Mouse (Mus musculus): ENCODE measurements at regions not wholly inside any gene's neighbourhood (a gene's known extent, or its start where the extent isn't known, plus 50 kb on each side); places are given as distances from the start of the nearest gene placed in this dataset.

- H3K4me3 ChIP-seq (ENCODE audit: low read depth, low read length), result no peak overlapping the region
- H3K36me3 ChIP-seq (ENCODE audit: control insufficient read depth, insufficient read depth, low read length), result no peaks in the 10 kb centered on the region
- no peak for ATAC-seq (replicated peaks; ENCODE audit: low FRiP score)
- no peak overlapping the region for H3K9ac ChIP-seq (ENCODE audit: low read depth, low read length)
- 73% methylated on average over 3 of the region's 3 CpGs for WGBS
- no peaks in the 10 kb centered on the region for H3K4me1 ChIP-seq (replicated peaks; ENCODE audit: control insufficient read depth, insufficient read depth, low read length)
- H3K4me2 ChIP-seq, result no peak overlapping the region
- no peak for DNase-seq (ENCODE audit: low spot score)
- H3K27me3 ChIP-seq (replicated peaks; ENCODE audit: control insufficient read depth, insufficient read depth, low read length), result no peaks in the 10 kb centered on the region
- no peak overlapping the region for H3K27ac ChIP-seq (ENCODE audit: low read depth, low read length)
- H3K9me3 ChIP-seq (ENCODE audit: control insufficient read depth, low read length), result no peaks in the 10 kb centered on the region
These were observed 83.8 kb downstream of the Fasl start for GRCm38 (mm10) chr1:161704527-161704926.

GRCm38 (mm10) chr1:161695886-161696285 lies 92.4 kb downstream of the Fasl start:
- Histone ChIP-seq H3K27ac (ENCODE audit: low read depth, low read length) (no peak overlapping the region), H3K4me1 (replicated peaks; ENCODE audit: control insufficient read depth, insufficient read depth, low read length) (no peaks in the 10 kb centered on the region), H3K27me3 (replicated peaks; ENCODE audit: control insufficient read depth, insufficient read depth, low read length) (no peaks in the 10 kb centered on the region), H3K9ac (ENCODE audit: low read depth, low read length) (no peak overlapping the region), H3K9me3 (ENCODE audit: control insufficient read depth, low read length) (no peaks in the 10 kb centered on the region), H3K4me2 (no peak overlapping the region), H3K4me3 (ENCODE audit: low read depth, low read length) (no peak overlapping the region), H3K36me3 (ENCODE audit: control insufficient read depth, insufficient read depth, low read length) (no peaks in the 10 kb centered on the region)
- ATAC-seq (replicated peaks; ENCODE audit: low FRiP score), result no peak
- 52% methylated on average over 5 of the region's 5 CpGs for WGBS
- DNase-seq (ENCODE audit: low spot score), result no peak

DNA sequence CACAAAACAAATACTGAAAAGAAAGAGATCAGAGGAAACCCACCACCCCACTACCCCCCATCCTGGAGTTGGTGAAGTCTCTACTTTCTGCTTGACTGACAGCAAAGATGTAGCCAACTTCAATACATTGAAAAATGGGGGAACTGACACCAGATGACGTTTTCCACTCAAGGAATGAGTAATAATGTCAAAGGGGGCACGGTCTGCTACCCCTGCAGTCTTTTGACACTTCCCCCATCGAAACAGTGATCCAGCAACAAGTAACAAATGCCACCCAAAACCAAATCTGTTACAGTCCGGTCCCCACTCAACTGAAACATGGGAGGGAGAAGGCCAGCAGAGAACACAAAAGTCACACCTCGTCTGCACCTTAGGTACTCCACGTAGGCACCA lies 94.5 kb downstream of the Fasl start:
- Histone ChIP-seq H3K4me3 (ENCODE audit: low read depth, low read length) (no peak overlapping the region), H3K27ac (ENCODE audit: low read depth, low read length) (no peak overlapping the region), H3K4me1 (replicated peaks; ENCODE audit: control insufficient read depth, insufficient read depth, low read length) (no peaks in the 10 kb centered on the region), H3K9ac (ENCODE audit: low read depth, low read length) (no peak overlapping the region), H3K36me3 (ENCODE audit: control insufficient read depth, insufficient read depth, low read length) (no peaks in the 10 kb centered on the region), H3K9me3 (ENCODE audit: control insufficient read depth, low read length) (no peaks in the 10 kb centered on the region), H3K4me2 (no peak overlapping the region), H3K27me3 (replicated peaks; ENCODE audit: control insufficient read depth, insufficient read depth, low read length) (no peaks in the 10 kb centered on the region)
- DNase-seq (ENCODE audit: low spot score) (no peak), ATAC-seq (replicated peaks; ENCODE audit: low FRiP score) (no peak)
- WGBS, result 66% methylated on average over 6 of the region's 6 CpGs

- H3K4me1 ChIP-seq (replicated peaks; ENCODE audit: control insufficient read depth, insufficient read depth, low read length), result no peaks in the 10 kb centered on the region
- no peak for DNase-seq (ENCODE audit: low spot score)
- no peak overlapping the region for H3K9ac ChIP-seq (ENCODE audit: low read depth, low read length)
- ATAC-seq (replicated peaks; ENCODE audit: low FRiP score), result no peak
- no peaks in the 10 kb centered on the region for H3K36me3 ChIP-seq (ENCODE audit: control insufficient read depth, insufficient read depth, low read length)
- 81% methylated on average over 14 of the region's 14 CpGs for WGBS
- no peak overlapping the region for H3K4me3 ChIP-seq (ENCODE audit: low read depth, low read length)
- H3K4me2 ChIP-seq, result no peak overlapping the region
- H3K27me3 ChIP-seq (replicated peaks; ENCODE audit: control insufficient read depth, insufficient read depth, low read length), result no peaks in the 10 kb centered on the region
- H3K9me3 ChIP-seq (ENCODE audit: control insufficient read depth, low read length), result no peaks in the 10 kb centered on the region
- no peak overlapping the region for H3K27ac ChIP-seq (ENCODE audit: low read depth, low read length)
These were observed 95.2 kb downstream of the Fasl start for GRCm38 (mm10) chr1:161692836-161693767.

DNA sequence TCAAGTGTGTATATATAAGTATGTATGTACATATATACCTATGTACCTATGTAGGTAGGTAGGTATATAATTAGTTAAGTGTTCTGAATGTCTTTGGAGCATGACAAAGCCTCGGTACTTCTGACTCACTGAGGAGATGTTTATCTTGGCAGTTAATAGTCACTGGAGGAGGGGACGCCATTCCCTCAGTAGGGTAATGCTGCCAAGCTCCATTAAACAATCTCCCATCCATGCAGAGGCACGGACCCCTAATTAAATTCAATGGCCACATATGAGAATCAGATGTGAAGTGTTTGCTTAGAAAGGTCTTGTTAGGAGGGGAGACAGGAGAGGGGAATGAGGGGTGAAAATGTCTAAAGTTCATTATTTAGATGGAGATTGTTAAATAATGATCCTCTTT lies 99.3 kb downstream of the Fasl start:
- H3K27ac ChIP-seq (ENCODE audit: low read depth, low read length), result no peak overlapping the region
- no peaks in the 10 kb centered on the region for H3K36me3 ChIP-seq (ENCODE audit: control insufficient read depth, insufficient read depth, low read length)
- no peaks in the 10 kb centered on the region for H3K4me1 ChIP-seq (replicated peaks; ENCODE audit: control insufficient read depth, insufficient read depth, low read length)
- ATAC-seq (replicated peaks; ENCODE audit: low FRiP score) (no peak), DNase-seq (ENCODE audit: low spot score) (no peak)
- 38% methylated on average over 3 of the region's 3 CpGs for WGBS
- H3K9me3 ChIP-seq (ENCODE audit: control insufficient read depth, low read length), result no peaks in the 10 kb centered on the region
- no peak overlapping the region for H3K4me2 ChIP-seq
- H3K4me3 ChIP-seq (ENCODE audit: low read depth, low read length), result no peak overlapping the region
- no peak overlapping the region for H3K9ac ChIP-seq (ENCODE audit: low read depth, low read length)
- no peaks in the 10 kb centered on the region for H3K27me3 ChIP-seq (replicated peaks; ENCODE audit: control insufficient read depth, insufficient read depth, low read length)

DNA sequence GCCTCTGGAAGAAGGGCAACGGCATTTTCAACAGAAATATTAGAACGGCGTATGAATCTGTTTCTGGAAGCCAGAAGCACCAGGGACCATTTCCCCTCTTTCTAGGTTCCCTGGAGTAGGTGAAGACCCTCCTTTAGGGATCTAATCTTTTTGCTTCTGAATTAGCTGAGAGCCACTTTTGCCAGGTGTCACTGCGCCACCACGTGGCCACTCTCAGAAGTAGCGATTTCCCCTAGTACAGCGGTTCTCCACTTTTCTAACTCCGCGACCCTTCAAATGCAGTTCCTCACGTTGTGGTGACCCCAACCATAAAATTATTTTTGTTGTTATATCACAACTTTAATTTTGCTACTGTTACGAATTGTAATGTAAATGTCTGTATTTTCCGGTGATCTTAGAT lies 100.7 kb downstream of the Fasl start:
- WGBS, result 23% methylated on average over 12 of the region's 12 CpGs

DNA sequence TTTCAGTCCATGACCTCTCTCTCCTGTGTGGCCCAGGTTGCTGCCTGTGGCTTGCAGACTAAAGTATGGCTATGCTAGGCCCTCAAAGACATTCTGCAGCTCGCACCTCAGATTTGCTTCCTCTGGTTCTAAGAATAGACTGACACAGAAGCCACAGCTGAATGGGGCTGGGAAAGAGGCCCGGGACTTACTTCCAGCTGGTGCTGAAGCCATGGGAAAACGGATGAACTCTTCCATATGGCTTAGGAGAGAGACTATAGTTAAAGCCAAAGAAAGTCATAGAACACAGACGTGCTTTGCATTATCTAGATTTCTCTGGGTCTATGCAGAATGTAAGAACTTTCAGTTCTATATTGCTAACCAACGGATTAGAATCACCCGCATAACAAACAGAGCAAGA lies 107.7 kb downstream of the Fasl start:
- Histone ChIP-seq H3K27me3 (replicated peaks; ENCODE audit: control insufficient read depth, insufficient read depth, low read length) (no peaks in the 10 kb centered on the region), H3K4me2 (no peak overlapping the region), H3K9me3 (ENCODE audit: control insufficient read depth, low read length) (no peaks in the 10 kb centered on the region), H3K4me1 (replicated peaks; ENCODE audit: control insufficient read depth, insufficient read depth, low read length) (no peaks in the 10 kb centered on the region), H3K9ac (ENCODE audit: low read depth, low read length) (no peak overlapping the region), H3K36me3 (ENCODE audit: control insufficient read depth, insufficient read depth, low read length) (no peaks in the 10 kb centered on the region), H3K27ac (ENCODE audit: low read depth, low read length) (no peak overlapping the region), H3K4me3 (ENCODE audit: low read depth, low read length) (no peak overlapping the region)
- 77% methylated on average over 6 of the region's 6 CpGs for WGBS
- ATAC-seq (replicated peaks; ENCODE audit: low FRiP score), result no peak
- no peak for DNase-seq (ENCODE audit: low spot score)

More for the DNA sequence above, 100.7 kb downstream of the Fasl start:
- Histone ChIP-seq H3K27ac (ENCODE audit: low read depth, low read length) (no peak overlapping the region), H3K4me3 (ENCODE audit: low read depth, low read length) (no peak overlapping the region), H3K4me1 (replicated peaks; ENCODE audit: control insufficient read depth, insufficient read depth, low read length) (no peaks in the 10 kb centered on the region), H3K36me3 (ENCODE audit: control insufficient read depth, insufficient read depth, low read length) (no peaks in the 10 kb centered on the region), H3K9me3 (ENCODE audit: control insufficient read depth, low read length) (no peaks in the 10 kb centered on the region), H3K27me3 (replicated peaks; ENCODE audit: control insufficient read depth, insufficient read depth, low read length) (no peaks in the 10 kb centered on the region), H3K9ac (ENCODE audit: low read depth, low read length) (no peak overlapping the region), H3K4me2 (no peak overlapping the region; the same call in 1 of the 2 replicates)
- DNase-seq (ENCODE audit: low spot score), result peak; percentile 43
- no peak for ATAC-seq (replicated peaks; ENCODE audit: low FRiP score)

- Histone ChIP-seq H3K4me2 (no peak overlapping the region), H3K4me1 (replicated peaks; ENCODE audit: control insufficient read depth, insufficient read depth, low read length) (no peaks in the 10 kb centered on the region), H3K9ac (ENCODE audit: low read depth, low read length) (no peak overlapping the region), H3K27me3 (replicated peaks; ENCODE audit: control insufficient read depth, insufficient read depth, low read length) (no peaks in the 10 kb centered on the region), H3K4me3 (ENCODE audit: low read depth, low read length) (no peak overlapping the region), H3K27ac (ENCODE audit: low read depth, low read length) (no peak overlapping the region), H3K9me3 (ENCODE audit: control insufficient read depth, low read length) (no peaks in the 10 kb centered on the region), H3K36me3 (ENCODE audit: control insufficient read depth, insufficient read depth, low read length) (no peaks in the 10 kb centered on the region)
- ATAC-seq (replicated peaks; ENCODE audit: low FRiP score) (no peak), DNase-seq (ENCODE audit: low spot score) (no peak)
- 82% methylated on average over 5 of the region's 5 CpGs for WGBS
These were observed 117.4 kb downstream of the Fasl start for GRCm38 (mm10) chr1:161670937-161671336.

DNA sequence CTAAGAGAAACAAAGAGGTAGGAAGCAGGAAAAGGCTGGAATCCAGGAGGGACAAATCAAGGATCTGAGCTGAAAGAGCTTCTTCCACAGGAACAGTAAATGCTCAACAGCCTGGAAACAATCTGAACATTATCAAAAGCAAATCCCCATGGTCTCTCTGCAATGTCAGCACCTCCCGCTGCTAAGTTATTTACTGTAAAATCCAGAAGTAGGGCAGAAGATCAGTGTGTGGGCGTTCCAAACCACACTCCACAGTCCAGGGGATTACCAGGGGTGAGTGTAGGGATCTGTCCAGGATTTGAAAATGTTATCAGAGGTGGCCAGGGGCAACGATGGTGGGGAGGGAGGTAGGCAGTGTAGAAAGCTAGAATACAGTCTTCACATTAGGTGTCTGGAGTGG lies 124.0 kb downstream of the Fasl start:
- H3K9me3 ChIP-seq (ENCODE audit: control insufficient read depth, low read length), result no peaks in the 10 kb centered on the region
- H3K4me1 ChIP-seq (replicated peaks; ENCODE audit: control insufficient read depth, insufficient read depth, low read length), result no peaks in the 10 kb centered on the region
- DNase-seq (ENCODE audit: low spot score) (no peak), ATAC-seq (replicated peaks; ENCODE audit: low FRiP score) (no peak)
- 48% methylated on average over 3 of the region's 3 CpGs for WGBS
- H3K27me3 ChIP-seq (replicated peaks; ENCODE audit: control insufficient read depth, insufficient read depth, low read length), result no peaks in the 10 kb centered on the region
- no peak overlapping the region for H3K4me2 ChIP-seq
- no peak overlapping the region for H3K4me3 ChIP-seq (ENCODE audit: low read depth, low read length)
- H3K36me3 ChIP-seq (ENCODE audit: control insufficient read depth, insufficient read depth, low read length), result no peaks in the 10 kb centered on the region
- H3K9ac ChIP-seq (ENCODE audit: low read depth, low read length), result no peak overlapping the region
- H3K27ac ChIP-seq (ENCODE audit: low read depth, low read length), result no peak overlapping the region

Measured in liver, embryonic 11.5 days (tissue).